ENCODE assay signal across 9 mouse cellular contexts in the genomic region with DNA sequence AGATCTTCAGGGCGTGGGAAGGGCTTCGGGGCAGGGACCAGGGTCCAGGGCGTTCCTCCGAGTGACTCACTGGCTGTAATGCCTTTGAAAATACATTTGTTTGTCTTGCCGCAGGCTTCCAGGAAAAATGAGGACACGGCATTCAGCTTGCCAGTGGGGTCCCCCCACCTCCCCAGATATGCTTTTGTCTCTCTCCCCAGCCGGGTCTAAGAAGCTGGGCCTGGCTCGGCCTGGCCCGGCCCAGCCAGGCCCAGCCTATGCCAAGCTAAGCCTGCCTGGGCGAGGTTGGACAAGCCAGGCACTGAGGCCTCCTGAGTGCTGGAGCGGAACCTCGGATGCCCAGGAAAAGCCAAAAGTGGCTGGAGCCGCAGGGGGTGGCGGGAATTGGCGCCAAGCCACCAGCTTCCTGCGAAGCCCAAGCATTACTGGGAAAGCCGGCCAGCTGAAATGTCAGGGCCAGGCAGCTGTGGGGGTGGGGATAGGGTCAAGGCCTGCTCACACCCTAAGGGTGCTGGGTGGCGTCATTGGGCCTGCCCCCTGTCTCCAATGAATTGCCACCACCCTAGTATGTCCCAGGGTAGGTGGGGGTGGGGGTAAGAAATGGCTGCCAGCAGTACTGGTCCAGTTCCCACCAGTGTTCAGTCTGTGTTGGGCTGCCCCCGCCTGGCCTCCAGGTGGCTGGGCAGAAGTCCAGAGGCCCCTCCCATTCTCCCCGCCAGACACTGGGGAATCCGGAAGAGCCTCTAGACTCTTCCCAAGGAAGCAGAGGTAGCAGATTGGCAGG.
DNase-seq lines count a peak whose midpoint lies in the region; ATAC-seq and TF ChIP-seq lines count a peak whose summit lies in the region.
"Had no signal": no experiment of that assay in that cellular context is flagged by ENCODE, and none has a peak within 500 bp of the region (broad histone marks: within the 10 kb centered on the region; RNA-seq: fewer than 3 reads in every experiment).

No protein-coding gene starts in this region.

- no peak for TF ChIP-seq CTCF in E14TG2a.4 (conservative IDR thresholded peaks at IDR 0.05; ENCODE audit: low read length)
- TF ChIP-seq CTCF in heart, postnatal 0 days (IDR thresholded peaks at IDR 0.05; ENCODE audit: low read depth): peak; percentile 26

- H3K4me2 ChIP-seq in forebrain, embryonic 16.5 days (ENCODE audit: low read length): no peak overlapping the region
- H3K4me2 ChIP-seq in heart, postnatal 0 days (ENCODE audit: low read depth, low read length): peak overlapping the region; percentile 1; the same call in 1 of the 2 replicates
- H3K4me2 ChIP-seq in lung, embryonic 16.5 days (ENCODE audit: low read depth, low read length): no peak overlapping the region
- H3K4me2 ChIP-seq: liver, embryonic 15.5 days had no signal

- ATAC-seq in cerebellum, adult (ENCODE audit: insufficient number of reproducible peaks, low FRiP score, low TSS enrichment): peak; percentile 77
- ATAC-seq in forebrain, embryonic 16.5 days: peak; percentile 69
- ATAC-seq in heart, postnatal 0 days (ENCODE audit: insufficient read depth, low read depth): peak; percentile 84
- peak; percentile 90 for ATAC-seq in lung, embryonic 16.5 days (ENCODE audit: low read depth)

- H3K36me3 ChIP-seq in E14TG2a.4 (ENCODE audit: insufficient read depth, low read length): peaks cover 99% of the 10 kb centered on the region
- peaks cover 32% of the 10 kb centered on the region for H3K36me3 ChIP-seq in forebrain, embryonic 16.5 days (ENCODE audit: control insufficient read depth, insufficient read depth)
- peaks cover 69% of the 10 kb centered on the region for H3K36me3 ChIP-seq in heart, postnatal 0 days (replicated peaks; ENCODE audit: control insufficient read depth, insufficient read depth, low read length)
- H3K36me3 ChIP-seq in lung, embryonic 16.5 days (ENCODE audit: control insufficient read depth, insufficient read depth, low read length): peaks cover 47% of the 10 kb centered on the region

- peak overlapping the region; percentile 78 for H3K27ac ChIP-seq in forebrain, embryonic 16.5 days (ENCODE audit: low read length)
- peak overlapping the region; percentile 84 for H3K27ac ChIP-seq in heart, postnatal 0 days (ENCODE audit: low read depth)
- peak overlapping the region; percentile 93 for H3K27ac ChIP-seq in lung, embryonic 16.5 days (ENCODE audit: low read length)
- H3K27ac ChIP-seq: liver, embryonic 15.5 days had no signal

- WGBS in forebrain, embryonic 16.5 days: 38% methylated on average over 21 of the region's 21 CpGs
- WGBS in heart, postnatal 0 days: 22% methylated on average over 21 of the region's 21 CpGs
- 27% methylated on average over 21 of the region's 21 CpGs for WGBS in lung, embryonic 16.5 days

- no peaks in the 10 kb centered on the region for H3K9me3 ChIP-seq in E14TG2a.4 (ENCODE audit: low read length)
- H3K9me3 ChIP-seq in forebrain, embryonic 16.5 days (ENCODE audit: control insufficient read depth, low read length): no peaks in the 10 kb centered on the region
- no peaks in the 10 kb centered on the region for H3K9me3 ChIP-seq in heart, postnatal 0 days (replicated peaks; ENCODE audit: control insufficient read depth, low read length)
- H3K9me3 ChIP-seq in lung, embryonic 16.5 days (ENCODE audit: control insufficient read depth, low read length): no peaks in the 10 kb centered on the region
- H3K9me3 ChIP-seq: liver, embryonic 15.5 days had no signal

- TF ChIP-seq EP300 in heart, postnatal 0 days (IDR thresholded peaks at IDR 0.05; ENCODE audit: low read depth): peak; percentile 79

- H3K27me3 ChIP-seq in E14TG2a.4 (ENCODE audit: insufficient read depth, low read length): no peaks in the 10 kb centered on the region
- H3K27me3 ChIP-seq in forebrain, embryonic 16.5 days (replicated peaks; ENCODE audit: control insufficient read depth, insufficient read depth, low read length): no peaks in the 10 kb centered on the region
- no peaks in the 10 kb centered on the region for H3K27me3 ChIP-seq in heart, postnatal 0 days (ENCODE audit: control insufficient read depth, insufficient read depth, low read length)
- no peaks in the 10 kb centered on the region for H3K27me3 ChIP-seq in lung, embryonic 16.5 days (ENCODE audit: control insufficient read depth, insufficient read depth, low read depth, low read length)
- H3K27me3 ChIP-seq: liver, embryonic 15.5 days had no signal

- no peak overlapping the region for H3K9ac ChIP-seq in forebrain, embryonic 16.5 days (replicated peaks; ENCODE audit: low read depth, low read length)
- H3K9ac ChIP-seq in heart, postnatal 0 days (replicated peaks; ENCODE audit: low read depth, low read length): peak overlapping the region; percentile 9; the same call in 1 of the 2 replicates
- H3K9ac ChIP-seq in lung, embryonic 16.5 days (ENCODE audit: low read length): peak overlapping the region; percentile 53
- H3K9ac ChIP-seq: liver, embryonic 15.5 days had no signal

- peak overlapping the region; percentile 39 for H3K4me3 ChIP-seq in E14TG2a.4 (replicated peaks; ENCODE audit: low read length)
- H3K4me3 ChIP-seq in forebrain, embryonic 16.5 days (replicated peaks; ENCODE audit: low read length): no peak overlapping the region
- H3K4me3 ChIP-seq in heart, postnatal 0 days (ENCODE audit: low read depth, low read length): no peak overlapping the region
- H3K4me3 ChIP-seq in lung, embryonic 16.5 days (ENCODE audit: low read length): no peak overlapping the region
- H3K4me3 ChIP-seq: liver, embryonic 15.5 days had no signal

- H3K4me1 ChIP-seq in E14TG2a.4 (replicated peaks; ENCODE audit: low read depth, low read length): peaks cover 24% of the 10 kb centered on the region
- peaks cover 16% of the 10 kb centered on the region for H3K4me1 ChIP-seq in forebrain, embryonic 16.5 days (replicated peaks; ENCODE audit: control insufficient read depth, insufficient read depth, low read length)
- peaks cover 20% of the 10 kb centered on the region for H3K4me1 ChIP-seq in heart, postnatal 0 days (ENCODE audit: control insufficient read depth, insufficient read depth)
- peaks cover 19% of the 10 kb centered on the region for H3K4me1 ChIP-seq in lung, embryonic 16.5 days (replicated peaks; ENCODE audit: control insufficient read depth, insufficient read depth, low read length)

- peak; percentile 85 for DNase-seq in heart, postnatal 0 days (ENCODE audit: low spot score)
- peak; percentile 97 for DNase-seq in kidney, postnatal 36 days
- DNase-seq in right cerebral cortex, postnatal 14 days: peak; percentile 58
- DNase-seq in c-Kit-positive CD71-positive TER-119-positive erythroid progenitor cells, embryonic 14.5 days (ENCODE audit: low spot score): no peak
